Mouse (Mus musculus) CD4-positive naive resting alpha-beta T cell, adult 57 days (primary cell): ENCODE measurements around the gene Rnf225. TPM values are rescaled to one million over a fixed set of nuclear protein-coding genes. Genes with fewer than 3 reads are reported as not detected.

Experiments used
- total RNA-seq: library from RNA; stranded (reverse); gene quantifications from one replicate; pipeline ENCODE4 v1.2.4, GENCODE M21; 2023

Rnf225 gene
- total RNA-seq = 1.0 TPM

GRCm38 (mm10) chr7:12927191-12927680 is at the start of gene Rnf225:
Gene Rnf225 (plus strand): TSS chr7:12927416.

GRCm38 (mm10) chr7:12880911-12881660 is 46.1 kb upstream of the Rnf225 start, which contains the start of gene Zfp128:
Gene Zfp128 (plus strand): TSS chr7:12881177.

GRCm38 (mm10) chr7:12897655-12898410 is 29.4 kb upstream of the Rnf225 start, which contains the start of gene Zscan22:
Gene Zscan22 (plus strand): TSS chr7:12897815.

GRCm38 (mm10) chr7:12921705-12922465 is 5.3 kb upstream of the Rnf225 start, which contains the start of gene Rps5:
Gene Rps5 (plus strand): TSS chr7:12922290.

GRCm38 (mm10) chr7:12965678-12966091 is 38.5 kb downstream of the Rnf225 start, which contains the start of gene Zfp324:
Gene Zfp324 (plus strand): TSS chr7:12965838.

GRCm38 (mm10) chr7:12977682-12978389 is 50.6 kb downstream of the Rnf225 start, which contains the start of gene Zfp446:
Gene Zfp446 (plus strand): TSS chr7:12977848.

Other genes starting within 250 kb of the Rnf225 start
- gene Vmn2r55, start 242.4 kb upstream of the Rnf225 start, total RNA-seq = not detected
- not detected for gene Vmn2r56, start 192.4 kb upstream of the Rnf225 start, total RNA-seq
- 18.7 TPM for gene Zscan18, start 123.8 kb upstream of the Rnf225 start, total RNA-seq
- gene Zfp329, start 108.6 kb upstream of the Rnf225 start, total RNA-seq = 14.3 TPM
- gene Zfp110, start 92.7 kb upstream of the Rnf225 start, total RNA-seq = 94.9 TPM
- gene Zfp128, start 46.2 kb upstream of the Rnf225 start, total RNA-seq = 1.8 TPM
- gene Zscan22, start 29.6 kb upstream of the Rnf225 start, total RNA-seq = 10.0 TPM
- gene Rps5, start 5.1 kb upstream of the Rnf225 start, total RNA-seq = 2,861 TPM
- 3.5 TPM for gene Zfp324, start 38.4 kb downstream of the Rnf225 start, total RNA-seq
- 9.0 TPM for gene Zfp446, start 50.4 kb downstream of the Rnf225 start, total RNA-seq
- 0.41 TPM for gene Slc27a5, start 70.8 kb downstream of the Rnf225 start, total RNA-seq
- 405 TPM for gene Trim28, start 71.7 kb downstream of the Rnf225 start, total RNA-seq
- 17.4 TPM for gene Zbtb45, start 82.6 kb downstream of the Rnf225 start, total RNA-seq
- 106 TPM for gene Chmp2a, start 107.4 kb downstream of the Rnf225 start, total RNA-seq
- 84.1 TPM for gene Ube2m, start 110.9 kb downstream of the Rnf225 start, total RNA-seq
- 0.44 TPM for gene Mzf1, start 127.3 kb downstream of the Rnf225 start, total RNA-seq
- gene Vmn1r85, start 167.8 kb downstream of the Rnf225 start, total RNA-seq = not detected
- not detected for gene Vmn1r86, start 192.5 kb downstream of the Rnf225 start, total RNA-seq
- not detected for gene Vmn1r87, start 212.7 kb downstream of the Rnf225 start, total RNA-seq
- 0.15 TPM for gene Vmn1r88, start 232.2 kb downstream of the Rnf225 start, total RNA-seq